Mouse (Mus musculus) CH12.LX (cell line): ENCODE results near the gene Fads1.

Source experiments
- CHD1 ChIP-seq: IDR thresholded peaks from 2 replicates; pipeline ENCODE4 v1.6.1; 2012; ENCODE audit warnings: low read depth, low read length, improper control_type of control experiment, inconsistent platforms
- CTCF ChIP-seq, 2 experiments: IDR thresholded peaks in 1 of 2; conservative IDR thresholded peaks in 1 of 2; 2 replicates each; pipeline ENCODE4 v1.5.1; 2011 to 2012; ENCODE audit warnings: low read depth in 2 of 2, low read length in 2 of 2, improper control_type of control experiment in 1 of 2, inconsistent platforms in 1 of 2, mild to moderate bottlenecking in 1 of 2, moderate library complexity in 1 of 2
- EP300 ChIP-seq: IDR thresholded peaks from 2 replicates; pipeline ENCODE4 v1.6.1; 2011; ENCODE audit warnings: low read length, improper control_type of control experiment
- HCFC1 ChIP-seq: IDR thresholded peaks from 2 replicates; pipeline ENCODE4 v1.6.1; 2012; ENCODE audit warnings: low read depth, mild to moderate bottlenecking, inconsistent platforms, low read length, improper control_type of control experiment
- JUN ChIP-seq: IDR thresholded peaks from 2 replicates; pipeline ENCODE4 v1.6.1; 2011; ENCODE audit warnings: low read depth, mild to moderate bottlenecking, low read length, improper control_type of control experiment, moderate library complexity; ENCODE audit not compliant: insufficient read depth
- MAFK ChIP-seq: IDR thresholded peaks from 2 replicates; pipeline ENCODE4 v1.6.1; 2011; ENCODE audit warnings: low read length, improper control_type of control experiment; ENCODE audit not compliant: insufficient replicate concordance
- MEF2A ChIP-seq: IDR thresholded peaks from 2 replicates; pipeline ENCODE4 v1.6.1; 2014; ENCODE audit warnings: low read depth, mild to moderate bottlenecking, inconsistent platforms, low read length, improper control_type of control experiment, borderline replicate concordance
- MXI1 ChIP-seq: IDR thresholded peaks from 2 replicates; pipeline ENCODE4 v1.6.1; 2011; ENCODE audit warnings: mild to moderate bottlenecking, low read depth, low read length, improper control_type of control experiment
- POLR2A ChIP-seq: IDR thresholded peaks from 2 replicates; pipeline ENCODE4 v1.6.1; 2011; ENCODE audit warnings: low read depth, mild to moderate bottlenecking, improper control_type of control experiment, low read length
- SIN3A ChIP-seq: IDR thresholded peaks from 2 replicates; pipeline ENCODE4 v1.6.1; 2012; ENCODE audit warnings: low read length, improper control_type of control experiment, inconsistent platforms
- UBTF ChIP-seq: IDR thresholded peaks from 2 replicates; pipeline ENCODE4 v1.6.1; 2012; ENCODE audit warnings: low read depth, mild to moderate bottlenecking, inconsistent platforms, low read length, improper control_type of control experiment, moderate library complexity
- USF1 ChIP-seq: IDR thresholded peaks from 2 replicates; pipeline ENCODE4 v1.6.1; 2014; ENCODE audit warnings: low read depth, mild to moderate bottlenecking, inconsistent platforms, low read length, improper control_type of control experiment
- ZMIZ1 ChIP-seq: IDR thresholded peaks from 2 replicates; pipeline ENCODE4 v1.6.1; 2012; ENCODE audit warnings: low read depth, mild to moderate bottlenecking, inconsistent platforms, low read length, improper control_type of control experiment

DNA sequence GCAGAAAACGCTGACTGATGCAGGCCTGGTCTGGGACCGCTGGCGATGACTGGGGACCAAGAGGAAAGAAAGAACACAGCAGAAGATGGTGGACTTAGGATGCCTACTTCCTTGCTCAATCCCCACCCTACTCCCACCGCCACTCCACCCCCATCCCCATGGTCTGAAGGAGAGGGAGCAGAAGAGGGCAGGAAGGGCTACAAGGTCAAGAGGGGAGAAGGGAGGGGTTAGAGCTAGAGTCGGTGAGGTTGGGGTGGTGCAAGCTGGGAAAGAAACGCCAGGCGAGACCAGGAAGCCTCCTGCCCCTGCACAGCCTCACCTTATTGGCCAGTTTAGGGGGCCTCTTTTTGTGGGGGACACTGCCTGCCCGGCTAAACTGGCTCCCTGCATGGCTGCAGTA lies 33.4 kb downstream of the Fads1 start:
- TF ChIP-seq MEF2A = no peak
- no peak for TF ChIP-seq USF1
- TF ChIP-seq CTCF (conservative IDR thresholded peaks at IDR 0.05 in 1 of 2, IDR thresholded peaks at IDR 0.05 in 1 of 2; ENCODE audit: low read depth in 2 of 2, low read length in 2 of 2) = no peak
- no peak for TF ChIP-seq ZMIZ1
- TF ChIP-seq POLR2A = no peak
- TF ChIP-seq MAFK = no peak
- TF ChIP-seq UBTF = no peak
- no peak for TF ChIP-seq HCFC1
- TF ChIP-seq CHD1 = no peak
- no peak for TF ChIP-seq JUN
- TF ChIP-seq EP300 = no peak
- TF ChIP-seq SIN3A = no peak
- TF ChIP-seq MXI1 = no peak
